Mouse (Mus musculus) spleen, adult 10 weeks (tissue): ENCODE measurements around the gene Cachd1. TPM values are rescaled to one million over a fixed set of nuclear protein-coding genes. Genes with fewer than 3 reads are reported as not detected.

ENCODE experiments used
- polyA plus RNA-seq: library from polyadenylated mRNA; stranded (reverse); fragments of 350-450 nt; fragmentation: Illumina TruSeq; extraction: RNeasy Lipid Tissue Mini Kit (QIAGEN cat#74804); gene quantifications from one replicate; pipeline ENCODE4 v1.2.3, GENCODE M21; 2015; ENCODE audit warnings: low replicate concordance; ENCODE audit not compliant: insufficient read depth

Gene Cachd1
- polyA plus RNA-seq: 1.0 TPM

DNA sequence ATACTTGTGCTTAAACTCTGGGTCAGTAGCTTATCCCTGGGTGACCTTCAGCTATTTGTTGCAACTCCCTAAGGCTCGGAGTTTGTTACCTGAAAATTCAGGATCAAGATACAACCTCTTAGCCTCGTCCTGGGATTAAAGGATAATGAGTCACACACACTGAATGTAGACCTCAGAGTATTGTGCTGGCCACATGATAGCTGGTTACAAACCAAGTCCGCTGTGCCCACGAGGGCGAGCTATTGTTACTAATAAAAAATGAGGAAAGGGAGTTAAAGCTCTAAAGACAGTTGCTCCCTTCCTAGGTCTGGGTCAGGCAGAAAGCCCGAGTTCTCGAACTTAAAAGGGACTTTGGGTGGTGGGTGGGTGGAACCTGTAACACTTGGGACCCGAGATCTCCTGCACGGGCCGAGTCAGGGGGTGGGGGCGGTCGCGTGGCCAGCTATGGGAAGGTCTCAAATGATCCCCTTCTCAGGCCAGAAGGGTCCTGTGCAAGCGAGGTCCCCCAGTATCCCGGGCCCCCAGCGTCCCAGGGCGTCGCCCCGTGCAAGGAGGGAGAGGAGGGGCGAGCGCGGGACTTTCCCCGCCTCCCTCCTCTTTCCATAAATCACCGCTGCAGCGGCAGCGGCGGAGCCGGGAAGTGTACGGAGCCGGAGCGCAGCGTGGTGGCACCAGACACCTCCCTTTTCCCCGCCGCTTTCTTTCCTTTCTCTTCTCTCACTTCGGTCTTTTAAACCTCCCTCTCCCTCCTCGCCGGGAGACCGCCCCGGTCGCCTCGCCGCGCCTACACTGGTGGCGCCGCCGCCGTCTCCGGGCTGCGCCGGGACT lies at the start of gene Cachd1:
Gene Cachd1, plus strand, starts transcription at position 633 of the 828 bp plus-strand sequence.

DNA sequence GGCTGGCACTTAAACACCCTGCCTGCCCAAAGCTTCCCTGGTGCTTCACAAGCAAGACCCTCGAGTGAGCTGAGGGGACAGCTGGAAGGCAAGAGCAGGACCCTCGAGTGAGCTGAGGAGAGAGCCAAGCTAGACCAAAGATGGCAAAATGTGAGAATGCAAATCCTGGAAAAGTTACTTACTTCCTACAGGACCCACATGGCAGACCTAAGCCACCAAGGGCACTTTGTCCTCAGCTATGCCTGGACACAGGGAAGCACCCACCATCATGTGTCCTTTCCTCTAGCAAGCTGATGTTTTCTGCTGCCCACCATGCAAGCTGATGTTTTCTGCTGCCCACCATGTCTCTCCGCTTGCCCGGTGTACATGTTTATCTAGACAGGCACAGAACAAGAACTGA lies 244.1 kb downstream of the Cachd1 start, which contains the start of gene Gm10577:
Gene Gm10577, minus strand, starts transcription at position 101 of the 400 bp plus-strand sequence.

DNA sequence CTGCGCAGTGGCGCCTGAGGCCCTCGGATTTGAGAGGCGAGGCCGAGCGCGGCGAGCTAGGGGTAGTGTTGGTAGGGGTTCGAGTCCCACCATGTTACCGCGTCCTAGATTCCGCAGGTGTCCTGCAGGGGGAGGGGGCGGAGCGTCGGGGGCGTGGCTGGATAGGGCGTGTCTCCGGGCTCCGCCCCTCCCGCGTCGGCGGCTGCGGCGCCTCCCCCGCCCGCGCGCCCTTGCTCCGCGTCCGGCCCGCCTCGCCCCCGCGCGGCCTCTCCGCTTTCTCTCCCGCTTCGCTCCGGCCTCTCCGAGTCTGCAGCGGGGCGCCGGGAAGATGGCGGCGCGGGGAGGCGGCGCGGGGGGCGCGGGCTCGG lies 292.3 kb downstream of the Cachd1 start, which contains the start of gene Raver2:
Gene Raver2, plus strand, starts transcription at position 198 of the 368 bp plus-strand sequence.

Other genes with a start within 250 kb of the Cachd1 start
- gene Gm10577, start 244.0 kb downstream of the Cachd1 start, polyA plus RNA-seq: not detected